Mouse (Mus musculus) retina, embryonic 14.5 days (tissue): ENCODE measurements around the gene Stk32c.

ENCODE experiments used
- DNase-seq: peaks from one replicate; pipeline ENCODE4 v3.0.0-alpha.2; 2015; ENCODE audit warnings: low spot score

Gene Stk32c

DNA sequence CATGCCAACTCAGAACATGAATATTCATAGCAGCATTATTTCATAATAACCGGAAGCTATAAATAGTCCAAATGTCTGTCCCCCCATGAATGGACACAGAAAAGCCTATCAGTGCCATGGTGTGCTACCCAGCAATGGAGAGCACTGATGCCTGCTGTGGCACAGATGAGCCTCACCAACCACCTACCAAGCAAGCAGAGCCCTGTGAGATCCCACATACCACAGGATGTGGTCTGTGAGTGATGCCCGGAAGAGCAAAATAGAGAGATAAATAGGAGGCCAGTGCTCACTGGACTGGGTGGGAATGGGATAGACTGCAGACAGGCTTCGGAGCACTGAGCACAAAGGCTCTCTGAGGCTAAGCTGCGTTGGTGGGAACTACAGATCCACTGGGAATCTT is 16.1 kb downstream of the Stk32c start:
- DNase-seq: no peak

DNA sequence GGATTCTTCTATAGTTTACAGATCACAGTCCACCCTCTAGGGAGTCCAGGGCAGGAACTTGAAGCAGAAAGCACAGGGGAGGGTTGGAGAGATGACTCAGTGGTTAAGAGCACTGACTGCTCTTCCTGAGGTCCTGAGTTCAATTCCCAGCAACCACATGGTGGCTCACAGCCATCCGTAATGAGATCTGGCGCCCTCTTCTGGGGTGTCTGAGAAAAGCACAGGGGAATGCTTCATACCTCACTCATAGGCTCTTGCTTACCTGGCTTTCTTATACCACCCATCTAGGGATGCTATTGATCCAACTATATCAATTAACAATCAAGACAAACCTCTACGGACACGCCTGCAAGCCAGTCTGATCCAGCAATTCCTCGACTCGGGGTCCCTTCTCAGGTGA is 21.5 kb downstream of the Stk32c start:
- no peak for DNase-seq

DNA sequence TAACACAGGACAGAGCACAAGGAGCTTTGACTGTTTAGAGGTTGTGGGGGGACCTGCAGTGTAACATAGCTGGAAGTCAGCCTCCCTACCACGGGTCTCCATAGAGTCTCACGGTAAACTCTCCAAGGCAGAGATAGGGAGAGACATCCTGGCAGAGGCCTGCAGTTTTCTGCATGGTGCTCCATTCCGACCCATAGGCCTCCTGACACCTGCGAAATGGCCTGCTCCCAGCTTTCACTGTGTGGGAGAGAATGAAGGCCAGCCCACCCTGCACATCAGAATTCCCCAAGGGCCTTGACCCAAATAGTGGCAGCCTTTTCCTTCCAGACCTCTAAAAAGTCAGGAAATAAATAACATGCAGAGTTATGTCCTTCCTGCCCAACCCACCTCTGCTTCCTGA is 22.5 kb downstream of the Stk32c start:
- no peak for DNase-seq

DNA sequence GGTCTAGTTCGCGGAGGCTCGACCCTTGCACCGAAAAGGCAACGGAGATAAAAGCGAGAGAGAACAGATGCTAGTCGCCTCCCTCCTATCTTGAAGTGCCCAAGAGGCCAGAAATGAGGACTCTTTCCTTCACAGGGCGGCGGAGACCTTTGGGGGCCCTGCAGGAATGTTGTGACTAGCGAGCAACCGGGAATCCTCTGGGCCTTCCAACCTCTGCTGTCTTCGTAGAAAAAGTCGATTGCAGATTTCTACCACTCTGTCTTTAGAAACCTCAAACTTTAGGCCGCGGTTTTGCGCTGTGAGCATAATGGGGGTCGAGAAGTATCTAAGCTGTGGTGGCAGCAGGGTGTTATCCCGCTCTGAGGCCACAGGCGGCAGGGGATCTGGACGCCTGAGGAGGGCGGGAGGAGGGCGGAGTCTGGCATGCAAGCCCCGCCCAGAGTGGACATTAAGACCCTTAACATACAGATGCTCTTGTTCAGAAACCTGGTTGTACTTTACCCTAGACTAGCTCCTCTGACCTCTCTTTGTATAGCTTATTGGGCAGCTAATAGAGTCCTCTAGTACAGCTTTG is 24.4 kb downstream of the Stk32c start:
- peak; percentile 74 for DNase-seq

DNA sequence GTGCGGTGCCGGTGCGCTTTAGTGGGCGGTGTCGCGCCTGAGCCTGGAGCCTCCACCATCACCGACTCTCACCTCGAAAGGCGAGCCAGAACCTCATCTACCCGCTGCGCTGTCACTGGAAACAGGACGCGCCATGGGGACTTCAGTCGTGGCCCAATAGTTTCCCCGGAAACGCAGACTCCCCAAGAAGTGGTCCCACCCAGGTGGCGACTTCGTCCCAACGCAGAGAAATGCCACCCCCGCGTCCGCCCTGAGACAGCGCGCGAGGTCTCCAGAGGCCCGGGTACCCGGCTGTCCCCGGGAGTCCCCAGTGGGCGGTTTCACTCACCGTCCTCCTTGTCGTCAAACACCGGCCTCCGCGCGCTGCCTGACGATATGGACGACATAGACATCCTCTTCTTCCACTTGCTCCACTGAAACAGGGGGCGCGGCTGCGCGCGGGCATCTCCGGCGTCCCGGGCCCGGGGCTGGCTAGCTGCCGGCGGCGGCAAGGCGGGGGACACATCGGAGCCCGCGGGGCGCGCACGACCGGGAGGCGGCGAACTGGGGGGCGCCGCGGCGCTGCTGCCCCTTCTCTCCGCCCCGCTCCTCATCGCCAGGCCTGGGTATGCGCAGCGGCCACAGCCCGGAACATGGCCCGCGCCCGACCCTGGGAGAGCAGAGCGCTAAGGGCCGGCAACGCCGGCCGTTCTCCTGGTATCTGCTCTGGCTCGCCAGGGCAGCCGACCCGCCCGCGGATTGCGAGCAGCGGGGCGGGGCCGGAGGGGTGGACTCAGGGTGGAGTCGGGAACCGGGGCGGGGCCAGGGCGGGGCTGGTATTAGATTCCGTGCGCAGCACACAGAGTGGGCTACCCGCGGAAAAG is 25.1 kb downstream of the Stk32c start:
- DNase-seq: peak; percentile 86

DNA sequence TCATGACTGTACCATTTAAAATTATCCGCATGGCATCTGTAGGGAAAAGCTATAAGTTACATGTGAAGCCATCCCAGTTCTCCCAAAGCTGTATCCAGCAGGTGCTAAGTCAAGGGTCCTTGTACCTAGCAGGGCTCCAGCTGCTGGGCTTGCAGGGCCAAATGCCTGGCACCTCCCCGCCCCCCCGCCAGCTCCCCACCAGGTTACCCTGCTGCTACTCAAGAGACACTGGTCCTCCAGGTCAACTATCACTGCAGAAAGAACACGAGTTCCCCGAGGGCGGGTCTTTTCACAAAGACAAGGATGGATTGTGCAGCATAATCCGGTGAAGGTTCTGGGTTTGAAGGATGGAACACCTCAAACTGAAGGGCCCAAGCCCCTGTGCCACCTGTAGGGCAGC is 25.8 kb downstream of the Stk32c start:
- DNase-seq: no peak

DNA sequence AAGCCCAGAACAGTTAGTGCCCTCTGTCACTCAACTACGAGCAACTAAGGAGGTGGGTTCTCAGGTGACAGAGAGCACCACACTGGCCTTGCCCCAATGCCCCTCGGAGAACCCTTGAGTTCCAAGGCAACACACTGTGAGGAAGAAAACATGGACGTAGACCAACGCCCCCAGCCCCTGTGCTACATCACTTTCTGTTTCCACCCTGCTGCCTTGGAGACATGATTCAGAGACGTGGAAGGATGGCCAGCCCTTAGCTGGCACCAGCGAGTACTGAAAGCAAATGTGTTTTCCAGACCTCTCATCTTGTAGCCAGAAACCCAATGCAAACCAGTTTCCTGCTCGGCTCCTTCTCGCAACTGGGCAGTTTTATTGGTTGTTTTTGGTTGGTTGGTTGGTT is 26.7 kb downstream of the Stk32c start:
- DNase-seq: no peak

DNA sequence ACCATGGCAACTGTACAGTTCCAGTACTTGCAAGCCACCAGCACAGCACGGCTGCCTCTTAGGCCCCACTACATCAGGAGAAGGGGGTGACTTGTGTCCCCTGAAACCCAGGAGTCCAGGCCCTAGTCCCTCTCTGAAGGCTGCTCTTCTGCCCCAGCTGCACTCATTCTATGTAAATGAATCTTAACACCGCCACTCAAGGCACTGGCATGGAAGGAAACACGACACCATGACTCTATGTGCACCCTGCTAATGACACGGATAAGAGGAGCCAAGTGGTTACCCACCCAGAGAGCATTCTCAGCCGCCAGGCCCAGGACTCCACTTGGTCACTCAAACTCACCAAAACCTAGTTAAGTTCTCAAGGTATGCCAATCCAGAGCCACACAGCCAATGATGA is 27.1 kb downstream of the Stk32c start:
- no peak for DNase-seq

DNA sequence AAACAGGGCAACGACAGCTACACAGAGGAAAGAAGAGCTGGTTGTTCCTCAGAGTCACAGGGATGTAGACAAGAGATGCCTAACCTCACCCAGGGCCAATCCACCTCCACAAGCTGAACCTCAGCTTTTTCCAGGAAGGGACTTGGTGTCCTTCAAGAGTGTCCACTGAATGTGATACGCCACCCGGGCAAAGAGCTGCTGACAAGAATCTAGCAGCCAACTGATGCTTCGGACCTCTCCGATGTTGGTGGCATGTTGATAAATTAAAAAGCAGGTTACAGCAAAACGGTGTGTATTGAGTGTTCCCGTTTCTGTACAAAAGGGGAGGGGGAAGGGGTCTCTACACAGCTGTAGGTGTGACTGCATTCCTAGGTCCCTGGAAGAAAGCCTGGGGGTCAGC is 28.3 kb downstream of the Stk32c start:
- no peak for DNase-seq

DNA sequence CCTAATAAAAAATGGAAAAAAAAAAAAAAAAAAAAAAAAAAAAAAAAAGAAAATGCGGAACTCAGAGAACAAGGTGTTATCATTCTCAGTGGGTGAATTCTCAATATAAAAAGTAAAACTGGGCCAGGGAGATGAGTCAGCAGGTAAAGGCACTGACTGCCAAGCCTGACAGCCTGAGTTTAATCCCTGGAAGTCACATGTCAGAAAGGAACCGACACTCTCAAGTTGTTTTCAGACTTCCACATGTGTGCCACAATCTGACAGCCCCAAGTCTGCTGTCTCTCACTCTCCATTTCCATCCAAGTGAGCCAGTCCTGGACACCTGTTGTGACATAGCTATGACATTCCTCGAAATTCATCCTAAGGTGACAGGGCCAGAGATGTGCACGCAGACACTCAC is 28.7 kb downstream of the Stk32c start:
- no peak for DNase-seq

DNA sequence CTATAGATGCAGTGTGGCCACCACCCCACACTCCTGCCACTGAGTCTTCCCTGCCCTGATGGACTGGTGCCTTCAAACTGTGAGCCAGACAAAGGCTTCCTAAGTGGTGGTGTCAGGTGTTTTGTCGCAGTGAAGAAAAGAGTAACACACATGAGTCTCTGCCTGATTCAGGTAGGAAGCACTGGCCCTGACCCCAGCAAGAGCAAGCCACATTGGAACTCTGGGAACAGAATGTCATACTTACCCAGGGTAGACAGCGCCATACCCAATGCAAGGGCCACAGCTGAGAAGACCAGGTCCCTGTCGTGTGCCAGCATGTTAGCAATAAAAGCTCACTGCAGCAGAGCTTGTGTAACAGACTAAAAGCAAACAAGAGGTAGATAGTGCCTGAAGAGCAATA is 33.0 kb downstream of the Stk32c start:
- DNase-seq: no peak

DNA sequence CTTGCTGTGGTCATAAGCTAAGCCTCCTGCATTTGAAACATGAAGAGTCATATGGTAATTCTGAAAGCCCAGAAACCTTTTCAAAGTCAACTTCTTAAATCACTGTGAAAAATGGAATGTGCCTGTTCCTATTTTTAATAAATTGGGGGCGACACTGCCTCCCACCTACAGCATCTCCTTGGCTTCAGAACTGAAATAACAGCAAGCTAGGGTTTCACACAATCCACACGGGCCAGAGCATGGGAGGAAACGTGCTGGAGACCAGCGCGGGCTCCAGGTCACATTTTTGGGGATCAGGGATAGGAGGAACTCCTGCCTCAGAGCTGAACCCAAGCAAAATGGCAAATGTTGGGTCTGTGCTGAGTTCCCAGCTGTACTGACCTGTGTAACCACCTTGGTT is 33.8 kb downstream of the Stk32c start:
- DNase-seq: no peak

DNA sequence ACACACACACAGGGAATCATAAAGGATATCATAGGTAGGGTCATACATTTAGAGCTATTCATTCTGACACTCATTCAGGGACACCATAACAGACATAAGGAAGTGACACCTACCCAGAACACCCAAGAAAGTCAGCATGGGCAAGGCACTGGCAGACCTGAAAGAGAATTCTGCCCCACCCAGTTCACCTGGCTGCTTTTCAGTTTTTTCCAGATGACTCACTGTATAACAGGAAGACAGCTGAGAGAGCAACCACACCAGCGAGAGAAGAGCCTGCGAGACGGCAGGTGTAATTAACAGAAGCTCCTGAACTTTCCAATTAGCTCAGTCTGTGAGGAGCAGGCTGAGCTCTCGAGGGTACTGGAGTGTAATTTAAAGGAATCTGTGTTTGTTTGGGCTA is 44.0 kb downstream of the Stk32c start:
- DNase-seq: no peak

DNA sequence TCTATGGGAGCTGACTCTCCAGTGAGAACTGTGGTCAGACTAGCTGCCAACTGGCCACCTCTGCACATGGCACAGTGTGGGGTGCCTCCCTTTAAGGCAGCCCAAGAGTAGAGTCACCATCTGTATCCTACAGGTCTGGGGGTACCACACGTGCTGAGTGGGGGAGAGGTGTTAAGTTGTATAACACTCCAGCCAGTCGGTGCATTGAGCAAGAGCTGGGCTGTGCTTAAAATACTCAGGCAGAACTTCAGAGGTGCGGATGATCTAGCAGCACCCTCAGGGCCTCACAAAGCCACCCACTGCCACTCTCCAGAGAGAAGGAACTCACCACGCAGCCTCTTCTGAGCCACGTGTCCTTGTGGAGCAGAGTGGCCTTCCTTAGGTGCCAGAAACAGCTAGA is 48.7 kb downstream of the Stk32c start:
- DNase-seq: no peak

DNA sequence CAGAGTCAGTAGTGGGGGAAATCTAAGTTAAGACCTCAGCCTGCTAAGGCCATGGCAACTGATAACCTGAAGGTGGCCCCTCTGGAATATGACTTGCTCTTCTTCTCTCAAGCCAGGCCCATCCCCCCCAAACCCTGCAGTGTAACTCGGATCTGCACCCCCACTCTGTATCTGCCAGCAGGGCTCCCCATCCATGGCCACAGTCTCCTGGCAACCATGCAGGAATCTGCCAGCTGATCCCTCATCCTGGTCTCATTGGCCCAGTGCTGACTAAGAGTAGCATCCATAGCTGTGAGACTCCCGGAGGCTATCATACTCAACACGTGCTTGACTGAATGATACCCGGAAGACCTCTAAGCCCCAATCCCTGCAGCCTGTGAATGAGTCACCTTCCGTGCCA is 54.2 kb downstream of the Stk32c start:
- DNase-seq: no peak

DNA sequence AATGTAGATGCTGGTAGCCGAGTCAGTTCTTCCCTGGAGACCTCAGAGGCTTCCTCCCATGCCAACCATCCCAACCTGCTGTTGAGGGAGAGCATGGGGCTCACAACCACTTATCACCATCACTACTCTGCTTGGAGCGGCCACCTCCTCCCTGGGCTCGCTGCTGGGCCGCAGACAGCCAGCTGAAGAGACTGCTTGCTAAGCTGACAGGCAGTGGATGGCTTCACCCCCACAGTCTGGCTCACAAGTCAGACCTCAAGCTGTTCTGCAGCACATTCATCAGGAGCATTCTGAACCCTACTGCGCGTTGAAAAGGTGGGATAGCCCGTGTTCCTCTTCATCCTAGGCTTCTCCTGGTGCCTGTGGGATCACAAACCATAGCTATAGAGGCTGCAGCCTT is 54.6 kb downstream of the Stk32c start:
- no peak for DNase-seq

DNA sequence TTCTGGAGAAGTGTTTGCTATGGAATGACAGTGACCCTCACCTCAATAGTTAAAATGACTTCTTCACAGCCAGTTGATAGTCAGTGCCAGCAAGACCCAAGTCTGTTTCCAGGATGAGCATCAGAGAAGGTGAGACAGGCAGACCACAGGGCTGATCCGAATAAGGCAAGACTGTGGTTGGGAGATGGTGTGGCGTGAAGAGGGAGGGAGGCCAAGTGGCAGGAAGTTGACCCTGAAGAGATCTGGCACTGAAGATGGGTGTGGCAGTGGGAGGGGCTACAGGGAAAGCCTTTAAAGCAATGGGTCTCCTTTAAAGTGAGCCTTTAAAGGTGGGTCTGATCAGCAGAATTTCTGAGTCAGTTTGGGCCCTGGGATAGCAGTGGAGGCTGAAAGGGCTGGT is 55.6 kb downstream of the Stk32c start:
- DNase-seq: no peak

DNA sequence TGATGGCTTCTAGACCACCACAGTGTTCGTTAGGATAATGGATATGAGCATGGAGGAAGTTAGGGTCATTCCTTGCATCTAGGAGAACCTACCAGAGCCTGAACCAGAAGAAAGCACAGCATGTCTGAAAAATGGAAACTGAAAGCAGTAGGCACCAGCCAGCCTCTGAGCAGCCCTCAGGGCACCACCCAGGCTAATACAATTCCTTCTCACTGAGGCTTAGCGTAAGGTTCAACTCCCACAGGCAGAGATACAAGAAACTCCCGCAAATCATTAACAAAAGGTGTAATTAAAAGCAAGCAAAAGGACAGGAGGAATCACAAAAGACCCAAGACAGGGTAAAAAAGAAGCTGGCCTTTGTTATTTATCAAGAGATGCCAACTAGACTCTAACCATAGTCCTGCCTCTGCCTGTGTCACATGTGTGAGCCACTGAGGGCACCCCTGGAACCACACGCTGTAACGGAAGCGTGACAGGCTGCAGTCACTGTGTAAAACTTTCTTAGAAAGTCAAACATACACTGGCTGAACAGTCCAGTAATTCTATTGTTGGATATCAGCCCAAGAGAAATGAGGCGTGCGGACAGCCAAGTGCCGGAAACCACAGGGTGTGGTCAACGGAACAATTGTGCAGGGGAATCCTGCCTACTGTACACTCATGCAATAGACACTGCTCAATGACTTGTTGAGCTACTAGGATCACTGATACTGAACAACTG is 56.6 kb downstream of the Stk32c start:
- DNase-seq: peak; percentile 18

DNA sequence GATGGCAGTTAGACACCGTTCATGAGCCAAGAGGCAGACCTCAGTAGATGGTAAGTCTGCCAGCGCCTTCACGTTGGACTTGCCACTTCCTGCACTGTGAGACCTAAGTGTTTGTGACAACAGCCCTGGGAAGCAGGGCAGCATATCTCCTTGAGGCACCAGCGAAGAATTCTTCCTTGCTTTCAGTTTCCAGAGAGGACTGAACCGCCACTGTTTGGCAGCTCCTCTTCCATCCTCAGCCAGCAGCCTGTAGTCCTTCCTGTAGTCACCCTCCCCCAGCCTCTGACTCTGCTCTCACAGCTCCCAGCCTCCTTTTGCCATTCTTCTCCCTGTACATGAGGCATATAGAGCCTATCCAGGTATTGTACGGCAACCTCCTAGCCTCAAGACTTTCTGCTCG is 60.2 kb downstream of the Stk32c start:
- DNase-seq: no peak

DNA sequence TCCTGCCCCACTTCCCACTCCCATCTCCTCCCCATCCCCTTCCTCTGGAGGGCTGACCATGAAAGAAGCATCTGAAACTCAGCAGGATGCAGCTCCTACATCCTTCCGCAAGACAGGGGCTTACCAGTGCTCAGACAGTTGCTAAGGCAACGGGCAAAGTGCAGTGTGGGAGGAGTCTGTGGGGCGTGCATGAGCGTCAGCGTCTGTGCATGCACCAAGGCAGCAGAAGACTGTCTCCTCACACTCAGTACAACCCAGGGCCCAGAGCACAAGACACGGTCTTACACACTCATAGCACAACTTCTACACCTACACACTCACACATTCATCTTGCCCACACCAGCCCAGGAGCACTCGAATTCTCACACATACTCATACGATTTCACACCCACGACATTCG is 62.0 kb downstream of the Stk32c start:
- DNase-seq: peak; percentile 68

DNA sequence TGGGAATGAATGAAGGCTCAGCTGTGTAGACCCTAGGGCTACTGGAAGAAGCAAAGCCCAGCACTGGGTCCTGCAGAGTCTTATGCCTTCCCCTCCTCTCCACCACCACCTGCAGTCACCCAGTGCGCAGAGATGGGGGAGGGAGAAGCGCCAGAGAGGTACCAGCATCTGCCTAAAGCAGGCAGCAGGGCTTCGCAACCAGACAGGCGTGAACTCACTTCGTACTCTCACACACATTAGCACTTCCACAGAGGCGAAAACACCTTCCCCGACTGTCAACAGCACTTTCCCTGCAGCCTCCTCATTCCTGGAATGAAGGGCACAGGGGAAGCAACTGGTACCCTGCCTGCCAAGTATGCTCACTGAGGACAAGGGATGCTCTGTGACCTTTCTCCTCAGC is 63.7 kb downstream of the Stk32c start:
- DNase-seq: no peak

DNA sequence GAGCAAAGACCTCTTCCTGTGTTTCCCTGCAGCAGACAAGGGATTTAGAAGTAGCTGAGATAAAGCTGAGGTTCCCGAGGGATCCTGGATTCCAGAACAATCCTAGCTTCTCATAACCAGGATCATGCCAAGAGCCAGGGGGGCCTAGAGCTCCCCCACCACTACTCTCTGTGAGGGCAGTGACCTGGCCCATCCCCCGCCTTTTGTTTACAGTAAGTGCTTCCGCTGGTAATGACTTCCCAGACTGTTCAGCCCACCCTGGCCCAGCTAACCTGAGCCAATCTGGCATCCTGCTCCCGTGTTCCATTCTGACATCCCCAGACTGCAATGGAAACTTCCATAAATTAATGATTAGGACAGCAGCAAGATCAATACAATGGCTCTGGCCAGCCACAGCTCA is 65.7 kb downstream of the Stk32c start:
- peak; percentile 54 for DNase-seq

DNA sequence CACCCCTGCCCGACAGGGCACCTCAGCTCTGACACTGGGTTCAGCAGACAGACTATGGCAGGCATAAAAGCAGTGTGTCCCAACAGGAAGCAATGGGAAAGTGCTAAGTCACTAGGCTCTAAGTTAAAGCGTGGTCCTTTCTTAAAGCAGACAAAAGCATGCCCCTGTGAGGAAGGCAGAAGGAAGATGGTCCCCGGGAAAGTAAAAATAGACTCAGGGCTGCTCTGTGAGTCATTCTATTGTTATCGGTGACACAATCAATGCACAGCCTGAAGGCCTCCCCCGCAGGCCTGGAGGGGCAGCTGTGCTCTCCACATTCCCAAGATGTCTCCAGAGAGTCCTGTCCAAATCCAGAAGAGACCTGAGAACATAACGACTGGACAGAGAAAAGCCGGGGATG is 67.2 kb downstream of the Stk32c start:
- DNase-seq: no peak
